In the genomic region with DNA sequence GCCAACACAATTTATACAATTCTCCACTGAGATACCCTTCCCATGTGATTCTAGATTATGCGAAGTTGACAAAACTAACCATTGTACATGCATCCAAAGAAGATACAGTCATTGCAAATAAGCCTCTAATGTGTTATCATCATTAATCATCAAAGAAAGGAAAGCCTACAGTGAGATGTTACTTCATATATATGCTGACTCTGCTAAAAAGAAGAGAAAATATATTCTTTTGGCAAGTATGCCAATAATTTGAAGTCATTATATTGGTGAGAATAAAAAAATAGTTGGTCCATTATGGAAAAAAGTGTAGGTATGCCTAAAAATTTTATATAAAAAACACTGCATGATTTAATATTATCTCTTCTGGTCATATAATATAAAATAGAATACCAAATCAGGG, we compare ENCODE assay signal across 24 mouse cellular contexts.
"Had no signal": no experiment of that assay in that cellular context is flagged by ENCODE, and none has a peak within 500 bp of the region (broad histone marks: within the 10 kb centered on the region; RNA-seq: fewer than 3 reads in every experiment).

No protein-coding gene starts in this region.

- H3K4me1 ChIP-seq: embryonic facial prominence, embryonic 12.5 days; embryonic facial prominence, embryonic 13.5 days; embryonic facial prominence, embryonic 15.5 days; forebrain, embryonic 10.5 days; forebrain, embryonic 12.5 days; forebrain, embryonic 13.5 days; forebrain, embryonic 15.5 days had no signal

- H3K9me3 ChIP-seq: embryonic facial prominence, embryonic 10.5 days; embryonic facial prominence, embryonic 12.5 days; embryonic facial prominence, embryonic 13.5 days; embryonic facial prominence, embryonic 15.5 days; forebrain, embryonic 10.5 days; forebrain, embryonic 12.5 days; forebrain, embryonic 13.5 days; forebrain, embryonic 15.5 days had no signal

- H3K9ac ChIP-seq: embryonic facial prominence, embryonic 12.5 days; embryonic facial prominence, embryonic 13.5 days; embryonic facial prominence, embryonic 15.5 days; forebrain, embryonic 12.5 days; forebrain, embryonic 13.5 days; forebrain, embryonic 15.5 days; forebrain, postnatal 0 days had no signal

- H3K4me2 ChIP-seq: embryonic facial prominence, embryonic 12.5 days; embryonic facial prominence, embryonic 13.5 days; embryonic facial prominence, embryonic 15.5 days; forebrain, embryonic 12.5 days; forebrain, embryonic 13.5 days; forebrain, embryonic 15.5 days had no signal

- H3K27ac ChIP-seq: embryonic facial prominence, embryonic 10.5 days; embryonic facial prominence, embryonic 12.5 days; embryonic facial prominence, embryonic 13.5 days; embryonic facial prominence, embryonic 15.5 days; forebrain, embryonic 10.5 days; forebrain, embryonic 12.5 days; forebrain, embryonic 13.5 days; forebrain, embryonic 15.5 days; gastrocnemius, adult 2 months; heart, adult 2 months had no signal

- H3K27me3 ChIP-seq: embryonic facial prominence, embryonic 12.5 days; embryonic facial prominence, embryonic 13.5 days; embryonic facial prominence, embryonic 15.5 days; forebrain, embryonic 12.5 days; forebrain, embryonic 13.5 days; forebrain, embryonic 15.5 days had no signal

- H3K36me3 ChIP-seq: embryonic facial prominence, embryonic 10.5 days; embryonic facial prominence, embryonic 12.5 days; embryonic facial prominence, embryonic 13.5 days; embryonic facial prominence, embryonic 15.5 days; forebrain, embryonic 10.5 days; forebrain, embryonic 12.5 days; forebrain, embryonic 15.5 days had no signal

- DNase-seq: cerebellum, adult 9-10 months; cerebellum, adult 9-11 months; cerebellum, postnatal 10 days; cerebellum, postnatal 14 days; cerebellum, postnatal 25 days; cerebellum, postnatal 36 days; embryo, embryonic 11 days; forebrain, postnatal 0 days; gastrocnemius, adult 2 months; gastrocnemius, postnatal 10 days; gastrocnemius, postnatal 14 days; gastrocnemius, postnatal 25 days; gastrocnemius, postnatal 36 days; heart, adult 18-20 months; heart, adult 2 months had no signal

- H3K4me3 ChIP-seq: embryonic facial prominence, embryonic 10.5 days; embryonic facial prominence, embryonic 12.5 days; embryonic facial prominence, embryonic 13.5 days; embryonic facial prominence, embryonic 15.5 days; erythroblast, embryonic 14.5 days; forebrain, embryonic 10.5 days; forebrain, embryonic 12.5 days; forebrain, embryonic 13.5 days; forebrain, embryonic 15.5 days; gastrocnemius, adult 2 months; heart, adult 2 months had no signal
